Mouse (Mus musculus) forelimb bud, embryonic 11.5 days (tissue): ENCODE data around the gene Tra2b.
"Not testable (repeated sequence)": the region's sequence is repeated elsewhere in the genome, so short reads cannot be mapped to it uniquely, and the experiment has no call there.

ENCODE experiments used
- DNase-seq: peaks from one replicate; pipeline ENCODE4 v3.0.0-alpha.2; 2012; ENCODE audit warnings: low read depth, low spot score

The Tra2b gene

GRCm38 (mm10) chr16:22242239-22242866 is 23.5 kb downstream of the Tra2b start:
- DNase-seq, result no peak

- no peak for DNase-seq
Observed at GRCm38 (mm10) chr16:22241376-22242238, 24.2 kb downstream of the Tra2b start.

DNA sequence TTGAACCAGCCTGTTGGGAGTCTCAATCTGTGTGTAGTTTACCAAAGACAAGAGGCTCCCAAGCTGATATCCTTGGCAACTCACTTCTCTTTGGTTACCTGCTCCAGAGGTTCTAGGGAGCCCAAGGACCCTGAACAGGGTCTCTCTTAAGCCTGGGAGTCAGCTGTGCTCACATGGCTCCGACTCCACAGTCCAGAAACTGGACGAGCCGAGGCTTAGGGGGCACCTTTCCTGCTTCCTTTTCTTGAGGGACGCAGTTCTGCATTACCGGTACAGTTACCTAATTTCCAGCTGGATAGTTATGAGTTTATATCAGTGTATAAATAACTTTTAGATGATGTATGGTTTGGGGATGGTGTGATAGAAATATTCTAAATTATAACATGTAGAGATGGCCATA is 24.9 kb downstream of the Tra2b start:
- no peak for DNase-seq

- DNase-seq, result no peak
Observed at GRCm38 (mm10) chr16:22239978-22240377, 25.8 kb downstream of the Tra2b start.

DNA sequence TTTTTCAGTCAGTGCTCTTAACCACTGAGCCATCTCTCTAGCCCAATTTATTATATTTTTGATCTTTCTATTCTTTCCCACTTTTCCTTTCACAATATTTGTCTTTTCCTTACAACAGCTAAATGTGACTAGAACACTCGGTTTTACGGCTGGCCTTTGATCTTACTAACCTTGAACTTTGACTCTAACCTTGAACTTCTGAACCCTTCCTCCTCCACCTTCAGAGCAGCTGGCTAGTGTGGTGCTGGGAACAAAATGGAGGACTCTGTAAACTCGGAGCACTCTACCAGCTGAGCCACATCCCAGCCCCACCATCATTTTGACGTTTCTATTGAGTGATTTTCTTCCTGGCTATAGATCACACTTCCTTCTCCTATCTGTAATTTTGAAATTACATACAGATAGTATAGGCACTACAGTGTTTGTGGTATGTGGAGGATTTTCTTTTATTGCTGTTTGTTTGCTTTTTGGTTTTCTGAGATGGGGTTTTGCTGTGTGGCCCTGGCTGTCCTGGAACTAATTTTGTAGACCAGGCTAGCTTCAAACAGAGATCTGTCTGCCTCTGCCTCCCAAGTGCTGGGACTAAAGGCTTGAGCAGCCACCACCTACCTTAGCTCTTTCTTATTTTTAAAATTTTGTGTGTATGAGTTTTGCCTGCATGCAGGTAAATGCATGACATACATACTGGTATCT is 26.7 kb downstream of the Tra2b start:
- DNase-seq, result no peak

- DNase-seq, result not testable (repeated sequence)
Observed at GRCm38 (mm10) chr16:22238402-22238801, 27.4 kb downstream of the Tra2b start.

GRCm38 (mm10) chr16:22236814-22237213 is 29.0 kb downstream of the Tra2b start:
- no peak for DNase-seq

GRCm38 (mm10) chr16:22234535-22234934 is 31.3 kb downstream of the Tra2b start:
- no peak for DNase-seq

- DNase-seq, result not testable (repeated sequence)
Observed at GRCm38 (mm10) chr16:22230276-22230675, 35.5 kb downstream of the Tra2b start.

DNA sequence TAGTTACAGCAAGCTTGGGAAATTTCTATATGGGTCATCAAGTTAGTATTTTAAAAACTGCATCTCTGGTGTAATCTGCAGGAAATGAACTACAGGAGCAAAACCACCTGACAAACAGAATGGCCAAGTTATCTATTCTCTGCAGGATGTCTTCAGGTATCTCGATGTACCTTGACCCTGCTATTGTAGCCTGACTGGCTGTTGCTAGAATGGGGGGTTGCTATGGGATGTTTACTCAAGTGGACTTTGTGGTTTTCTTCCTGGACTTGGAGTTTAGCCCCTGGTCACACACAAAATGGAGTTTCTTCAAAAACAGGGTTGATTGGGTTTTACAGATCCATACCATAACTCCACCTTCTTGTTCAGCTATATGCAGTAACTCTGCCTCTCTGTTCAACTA is 62.3 kb downstream of the Tra2b start:
- no peak for DNase-seq

DNA sequence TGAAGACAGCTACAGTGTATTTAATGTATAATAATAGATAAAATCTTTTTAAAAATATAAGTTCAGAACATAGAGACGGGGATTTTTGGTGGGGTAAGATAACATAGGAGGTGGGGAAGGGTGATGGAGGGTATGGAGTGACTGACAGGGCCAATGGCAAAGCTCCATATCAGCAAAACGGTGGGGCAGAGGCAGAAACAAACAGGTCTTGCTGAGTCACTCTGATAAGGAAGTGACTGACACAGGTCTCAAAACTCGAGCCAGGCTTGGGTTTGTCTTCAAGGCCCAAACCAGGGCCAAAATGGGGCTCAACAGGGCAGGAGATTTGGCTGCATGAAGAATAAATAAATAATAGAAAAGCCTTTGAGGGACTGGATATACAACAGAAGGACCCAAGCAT is 63.9 kb downstream of the Tra2b start:
- no peak for DNase-seq

DNA sequence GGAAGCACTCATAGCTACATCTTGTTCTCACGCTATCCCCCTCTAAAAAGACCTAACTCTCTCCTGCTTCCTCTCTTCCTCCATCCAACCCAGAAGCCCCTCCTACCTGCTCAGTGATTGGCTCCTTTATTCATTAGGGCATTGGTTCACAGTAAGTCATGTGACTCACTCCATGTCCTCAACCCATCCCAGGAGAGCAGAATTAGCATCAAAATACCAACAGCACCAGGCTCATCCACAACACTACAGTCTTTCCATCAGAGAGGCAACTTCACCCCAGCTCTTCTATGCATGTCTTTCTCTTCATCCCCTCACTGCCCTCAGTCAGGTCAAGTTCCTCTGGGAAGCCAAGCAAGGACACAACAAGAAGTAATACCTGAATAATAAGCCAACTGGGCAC is 65.3 kb downstream of the Tra2b start:
- DNase-seq, result no peak
